Mouse (Mus musculus) adrenal gland, adult (tissue): ENCODE data around the gene Golim4.

Source experiments
- DNase-seq, 2 experiments: peaks; one replicate each; pipeline ENCODE4 v3.0.0; 2022 to 2023; ENCODE audit warnings: low spot score in 1 of 2; ENCODE audit not compliant: inconsistent age in 2 of 2

The Golim4 gene

DNA sequence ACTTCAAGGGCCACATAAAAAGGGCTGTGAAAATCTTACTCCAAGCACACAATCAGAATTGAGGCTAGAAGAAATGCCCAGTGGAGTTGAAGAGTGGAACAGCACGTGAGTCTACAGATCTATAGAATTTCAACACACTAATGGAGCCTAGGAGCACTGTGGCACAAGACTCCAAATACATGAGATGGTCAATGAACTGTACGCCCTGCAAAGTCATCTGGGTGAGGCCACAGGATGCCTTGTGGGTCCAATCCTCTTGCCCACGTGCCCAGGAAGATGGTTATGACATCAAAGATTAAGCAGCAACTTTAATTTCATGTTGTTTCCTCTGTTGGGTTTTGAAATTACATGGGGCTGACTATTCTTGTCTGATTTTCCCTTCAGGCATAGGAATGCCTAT lies 30.4 kb downstream of the Golim4 start:
- DNase-seq: no peak

- no peak for DNase-seq
These were observed 31.6 kb downstream of the Golim4 start for GRCm38 (mm10) chr3:75925123-75925522.

DNA sequence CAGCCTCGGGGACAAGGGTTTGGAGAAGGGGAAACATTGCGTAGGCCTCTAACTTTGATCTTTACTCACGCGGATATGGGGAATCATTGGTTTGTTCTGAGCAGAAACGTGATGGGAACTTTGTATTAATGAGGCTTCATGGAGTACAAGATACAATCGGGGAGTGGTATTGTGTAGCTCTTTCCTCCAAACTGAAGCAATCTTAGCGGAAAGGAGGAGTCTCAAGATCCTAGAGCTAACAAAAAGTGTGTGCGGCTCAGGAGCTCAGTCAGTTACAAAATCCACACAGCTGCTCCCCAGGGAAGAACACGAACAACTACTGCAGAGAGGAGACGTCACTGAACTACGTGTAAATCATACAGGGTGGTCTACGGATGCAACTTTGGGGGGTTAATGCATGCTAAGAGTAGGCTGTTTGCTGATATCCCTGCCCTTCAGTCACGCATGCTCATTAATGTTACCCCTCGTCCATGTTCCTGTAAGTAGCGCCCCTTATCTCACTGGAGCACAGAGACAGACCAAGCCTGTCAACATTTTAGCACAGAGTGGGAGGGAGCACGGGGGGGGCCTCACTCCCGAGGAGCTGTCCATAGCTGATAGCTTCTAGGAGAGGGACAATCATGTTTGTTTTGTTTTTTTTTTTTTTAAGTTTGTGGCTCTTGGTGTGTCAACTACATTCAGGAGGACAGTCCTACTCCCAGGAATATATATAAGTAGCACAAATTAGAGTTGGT lies 38.8 kb downstream of the Golim4 start:
- no peak for DNase-seq

DNA sequence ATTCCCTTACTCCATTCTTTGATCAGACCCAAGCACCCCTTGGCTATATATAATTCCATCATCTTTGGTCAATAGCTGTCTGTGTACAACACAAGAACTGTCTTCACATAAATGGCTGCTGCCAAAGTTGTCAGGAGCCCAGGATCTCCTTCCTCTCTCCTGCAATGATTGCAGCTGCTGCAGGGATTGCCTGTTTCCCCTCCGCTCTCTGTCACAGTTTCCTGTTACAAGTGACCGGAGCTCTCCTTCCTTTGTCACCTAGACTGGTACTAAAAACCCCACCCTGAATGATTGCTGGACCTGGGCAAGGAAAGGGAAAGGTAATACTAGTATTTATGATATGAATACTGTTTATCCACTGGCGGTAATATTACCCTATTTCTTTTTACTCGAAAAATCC lies 44.0 kb downstream of the Golim4 start:
- DNase-seq: no peak

DNA sequence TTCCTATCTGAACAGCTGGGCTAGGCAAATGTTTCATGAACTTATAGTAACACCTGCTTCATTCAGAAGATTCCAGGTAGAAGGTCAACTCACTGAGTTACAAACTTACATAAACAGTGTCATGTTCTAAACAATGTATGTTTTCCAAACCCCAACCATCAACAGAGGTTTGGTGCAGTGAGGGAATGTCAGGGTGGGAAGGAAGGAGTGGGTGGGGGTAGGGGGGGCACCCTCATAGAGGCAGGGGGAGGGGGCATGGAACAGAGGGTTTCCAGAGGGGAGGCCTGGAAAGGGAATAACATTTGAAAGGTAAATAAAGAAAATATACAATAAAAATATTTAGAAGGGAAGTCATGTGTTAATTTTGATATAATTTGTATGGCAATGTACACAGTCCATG lies 46.0 kb downstream of the Golim4 start:
- DNase-seq: no peak

GRCm38 (mm10) chr3:75910257-75910656 lies 46.5 kb downstream of the Golim4 start:
- DNase-seq: peak; percentile 22 to 83

GRCm38 (mm10) chr3:75901903-75902598 lies 54.7 kb downstream of the Golim4 start:
- no peak for DNase-seq

DNA sequence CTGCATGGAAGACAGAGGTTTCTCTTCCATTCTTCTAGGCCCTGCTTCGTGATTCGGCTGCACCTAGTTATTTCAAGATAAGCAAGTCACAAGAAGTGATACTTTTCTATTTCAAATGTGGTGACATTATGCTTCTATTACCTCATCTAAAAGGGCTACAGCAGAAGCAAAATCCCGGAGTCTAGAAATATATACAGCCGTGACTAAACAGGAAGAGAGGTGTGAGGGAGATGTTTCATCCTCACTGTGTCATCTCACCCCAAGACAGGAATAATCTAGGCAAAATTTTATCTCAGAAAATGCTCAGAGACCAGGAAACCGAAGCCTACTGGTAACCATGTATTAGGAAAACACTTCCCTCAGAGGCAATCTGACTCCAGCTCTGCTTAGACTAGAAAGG lies 61.7 kb downstream of the Golim4 start:
- DNase-seq: no peak

- DNase-seq: peak; percentile 27 to 85
These were observed 65.2 kb downstream of the Golim4 start for GRCm38 (mm10) chr3:75891581-75891980.

DNA sequence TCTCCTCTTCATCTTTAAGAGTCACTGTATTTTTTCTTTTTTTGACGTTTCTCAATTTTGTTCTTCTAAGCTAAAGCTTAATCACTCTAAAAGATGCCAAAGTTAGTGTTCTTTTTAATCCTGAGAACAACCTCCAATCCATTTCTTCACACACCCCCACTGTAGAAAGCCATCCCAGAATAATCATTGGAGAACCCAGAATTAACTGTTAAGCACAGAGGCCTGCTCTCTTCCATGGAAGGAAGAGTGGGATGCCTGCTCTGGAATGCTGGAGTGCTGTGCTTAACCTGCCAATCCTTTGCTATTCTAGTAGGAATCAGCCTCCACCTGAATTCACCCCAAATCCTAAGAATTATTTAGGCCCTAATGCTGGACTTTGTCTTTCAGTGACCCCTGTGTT lies 67.4 kb downstream of the Golim4 start:
- no peak for DNase-seq

DNA sequence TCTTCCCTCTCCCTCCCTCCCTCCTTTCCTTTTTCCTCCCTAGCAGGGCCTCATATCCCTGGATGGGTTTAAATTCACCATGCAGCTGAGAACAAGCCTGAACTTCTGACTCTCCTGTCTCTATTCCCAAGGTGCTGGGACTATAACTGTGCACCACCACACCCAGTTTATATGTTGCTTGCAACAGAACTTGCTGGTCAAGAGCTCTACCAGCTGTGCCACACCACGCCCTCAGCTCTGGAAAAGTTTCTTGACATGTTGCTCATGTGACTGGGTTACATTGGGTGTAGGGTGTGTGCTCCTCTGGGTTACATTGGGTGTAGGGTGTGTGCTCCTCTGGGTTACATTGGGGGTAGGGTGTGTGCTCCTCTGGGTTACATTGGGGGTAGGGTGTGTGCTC lies 75.2 kb downstream of the Golim4 start:
- no peak for DNase-seq

DNA sequence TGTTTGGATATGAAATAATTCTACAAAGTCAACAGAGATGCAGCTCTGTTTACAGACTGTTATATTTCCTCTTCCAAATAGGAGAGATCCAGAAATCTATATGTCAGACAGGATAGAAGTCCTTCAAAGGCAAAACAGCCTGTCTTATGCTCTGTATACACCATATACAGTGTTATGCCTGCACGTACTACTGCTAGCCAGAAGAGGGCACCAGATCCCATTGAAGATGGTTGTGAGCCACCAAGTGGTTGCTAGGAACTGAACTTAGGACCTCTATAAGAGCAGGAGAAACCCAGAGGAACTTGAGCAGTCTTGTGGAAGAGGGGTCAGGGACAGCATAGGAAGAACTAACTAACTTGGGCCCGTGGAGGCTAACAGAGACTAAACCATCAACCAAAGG lies 77.5 kb downstream of the Golim4 start:
- DNase-seq: no peak

DNA sequence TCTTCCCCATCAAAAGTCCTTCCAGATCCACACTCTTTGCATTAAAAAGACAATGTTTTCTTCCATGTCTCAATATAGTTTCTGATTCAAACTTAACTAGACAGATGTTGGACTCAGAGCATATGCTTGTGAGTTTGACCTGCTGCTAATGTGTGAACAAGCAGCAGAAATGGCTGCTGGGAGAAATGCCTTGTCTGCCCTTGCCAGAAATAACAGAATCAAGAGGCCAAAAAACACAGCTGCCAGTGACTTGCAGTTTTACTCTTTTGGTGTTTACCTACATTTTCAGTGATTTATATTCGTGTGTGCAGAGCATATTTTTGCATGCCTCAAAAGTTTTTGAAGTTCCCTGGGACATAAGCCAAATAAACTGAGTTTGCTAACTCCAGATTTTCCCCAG lies 87.9 kb downstream of the Golim4 start:
- peak in 1 of 2 experiments; percentile 43 for DNase-seq

DNA sequence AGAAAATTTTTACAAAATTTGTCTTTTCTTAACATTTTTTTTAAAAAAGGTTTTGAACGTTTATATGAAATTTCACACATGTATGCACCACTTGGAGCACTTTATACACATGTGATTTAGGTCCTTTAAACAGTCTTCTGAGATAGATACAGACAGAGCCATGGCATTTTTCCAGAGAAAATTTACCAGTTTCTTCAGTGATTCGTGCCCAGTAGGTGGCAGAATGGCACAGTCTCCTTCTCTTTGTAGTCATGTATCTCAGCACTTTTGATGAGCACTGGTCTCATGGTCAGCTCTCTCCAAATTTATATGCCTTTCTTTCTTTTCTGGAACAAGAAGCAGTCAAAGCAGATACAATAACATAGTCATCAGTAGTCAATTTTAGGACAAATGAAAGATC lies 92.5 kb downstream of the Golim4 start:
- DNase-seq: peak in 1 of 2 experiments; percentile 66

DNA sequence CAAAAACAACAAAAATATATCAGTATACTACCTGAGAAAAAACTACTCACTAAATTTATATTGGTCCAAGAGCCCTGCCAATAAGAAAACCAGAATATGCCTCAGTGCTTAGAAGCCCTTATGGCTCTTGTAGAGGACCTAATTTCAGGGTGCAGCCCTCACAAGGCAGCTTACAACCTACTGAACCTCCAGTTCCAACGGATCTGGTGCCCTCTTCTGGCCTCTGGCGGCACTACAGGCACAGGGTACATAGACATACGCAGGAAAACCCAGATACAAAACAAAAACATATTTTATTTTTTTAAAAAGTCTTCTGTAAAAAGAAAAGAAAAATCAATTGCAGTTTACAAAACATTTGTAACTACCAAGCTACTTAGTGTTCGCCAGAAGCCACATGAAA lies 95.1 kb downstream of the Golim4 start:
- DNase-seq: peak; percentile 15 to 75

- DNase-seq: no peak
These were observed 96.0 kb downstream of the Golim4 start for GRCm38 (mm10) chr3:75860760-75861159.

GRCm38 (mm10) chr3:75835286-75835967 lies 121.3 kb downstream of the Golim4 start:
- DNase-seq: peak; percentile 10 to 27

GRCm38 (mm10) chr3:75834827-75835226 lies 121.9 kb downstream of the Golim4 start:
- DNase-seq: no peak
